Mouse (Mus musculus): Measurements from ENCODE around the gene Mmrn1. TPM values are rescaled to one million over a fixed set of nuclear protein-coding genes. Genes with fewer than 3 reads are reported as not detected.
A peak's percentile ranks its signal among the peaks of the same experiment; 100 is the strongest.
"Not testable (repeated sequence)": the region's sequence is repeated elsewhere in the genome, so short reads cannot be mapped to it uniquely, and the experiment has no call there.

Mmrn1 gene
- not detected for total RNA-seq (2022)

DNA sequence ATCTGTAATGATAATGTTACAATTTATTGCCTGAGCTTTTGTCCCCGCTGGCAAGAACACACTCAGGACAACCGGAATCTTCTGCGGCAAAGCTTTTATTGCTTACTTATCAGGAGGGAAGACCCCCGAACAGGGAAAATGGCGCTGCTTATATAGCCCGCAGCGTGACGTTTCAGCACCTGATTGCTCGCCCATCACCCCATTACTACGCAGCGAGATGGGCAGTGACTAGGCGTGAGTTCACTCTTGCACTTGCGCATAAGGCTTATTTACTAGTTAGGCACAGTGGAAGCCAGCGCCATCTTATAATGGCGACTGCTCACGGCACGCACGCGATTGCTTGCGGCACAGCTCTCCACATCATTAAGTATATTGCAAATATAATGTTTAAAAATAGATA lies at the start of gene Mmrn1:
Gene Mmrn1 (plus strand): TSS at position 301 of the 400 bp plus-strand sequence.
- DNase-seq (ENCODE audit: low spot score in 2 of 2): not testable (repeated sequence)

DNA sequence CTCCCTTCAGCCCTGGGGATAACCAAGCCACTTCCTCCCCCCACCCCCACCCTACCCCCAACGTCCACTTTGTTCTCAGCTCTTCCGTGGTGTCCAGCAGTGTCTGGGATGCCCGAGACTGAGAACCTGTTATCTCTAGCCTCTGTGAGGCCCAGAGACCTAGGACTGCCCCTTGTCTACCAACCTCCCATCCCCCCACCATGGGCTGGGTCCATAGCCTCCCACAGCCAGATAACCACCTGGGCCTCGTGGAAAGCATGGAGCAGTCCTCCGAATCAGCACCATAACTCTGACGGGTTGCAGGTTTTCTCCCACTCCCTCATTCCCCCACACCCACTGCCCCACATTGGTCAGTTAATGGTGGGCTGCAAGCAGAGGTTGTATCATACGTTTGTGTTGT lies 44.4 kb upstream of the Mmrn1 start:
- DNase-seq (ENCODE audit: low spot score in 2 of 2): no peak

DNA sequence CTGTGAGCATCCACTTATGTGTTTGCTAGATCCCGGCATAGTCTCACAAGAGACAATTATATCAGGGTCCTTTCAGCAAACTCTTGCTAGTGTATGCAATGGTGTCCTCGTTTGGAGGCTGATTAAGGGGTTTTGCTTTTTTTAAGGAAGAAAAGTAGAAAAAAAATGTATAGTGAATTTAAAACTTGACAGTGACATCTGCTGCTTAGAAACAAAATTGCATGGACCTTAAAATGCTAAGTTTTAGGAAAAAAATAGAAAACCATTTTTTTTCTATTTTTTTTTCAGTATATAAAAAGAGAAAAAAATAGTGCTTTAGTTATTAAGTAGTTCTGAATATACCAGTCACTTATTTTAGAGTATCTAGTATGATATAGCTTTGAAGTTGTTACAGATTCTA lies 43.2 kb upstream of the Mmrn1 start:
- DNase-seq (ENCODE audit: low spot score in 2 of 2): no peak

DNA sequence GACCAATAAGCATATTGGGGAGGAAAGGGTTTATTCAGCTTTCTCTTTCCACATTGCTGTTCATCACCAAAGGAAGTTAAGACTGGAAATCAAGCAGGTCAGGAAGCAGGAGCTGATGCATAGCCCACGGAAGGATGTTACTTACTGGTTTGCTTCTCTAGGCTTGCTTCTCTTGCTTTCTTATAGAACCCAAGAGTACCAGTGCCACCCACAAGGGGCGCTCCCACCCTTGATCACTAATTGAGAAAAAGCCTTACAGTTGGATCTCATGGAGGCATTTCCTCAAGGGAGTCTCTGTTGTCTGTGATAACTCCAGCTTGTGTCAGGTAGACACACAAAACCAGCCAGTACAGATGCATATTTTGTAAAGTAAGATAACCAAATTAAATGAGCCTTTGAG lies 17.5 kb upstream of the Mmrn1 start:
- no peak for DNase-seq (ENCODE audit: low spot score in 2 of 2)

DNA sequence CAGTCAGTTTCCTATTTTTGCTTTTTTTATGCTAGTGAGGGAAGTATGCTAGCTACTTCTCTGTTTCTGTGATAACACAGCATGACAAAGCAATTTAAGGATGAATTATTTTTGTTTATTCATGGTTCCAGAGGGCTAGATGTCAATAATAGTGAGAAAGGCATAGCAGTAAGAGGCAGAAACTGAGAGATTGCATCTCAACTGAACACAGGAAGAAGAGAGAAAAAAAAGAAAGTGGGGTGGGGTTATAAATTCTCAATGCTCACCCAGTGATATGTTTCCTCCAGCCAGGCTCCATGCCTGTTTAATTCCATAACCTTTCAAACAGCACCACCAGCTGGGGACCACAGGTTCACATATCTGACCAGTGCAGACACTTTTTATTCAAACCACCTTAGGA lies 6.6 kb downstream of the Mmrn1 start:
- DNase-seq (ENCODE audit: low spot score in 2 of 2): no peak

DNA sequence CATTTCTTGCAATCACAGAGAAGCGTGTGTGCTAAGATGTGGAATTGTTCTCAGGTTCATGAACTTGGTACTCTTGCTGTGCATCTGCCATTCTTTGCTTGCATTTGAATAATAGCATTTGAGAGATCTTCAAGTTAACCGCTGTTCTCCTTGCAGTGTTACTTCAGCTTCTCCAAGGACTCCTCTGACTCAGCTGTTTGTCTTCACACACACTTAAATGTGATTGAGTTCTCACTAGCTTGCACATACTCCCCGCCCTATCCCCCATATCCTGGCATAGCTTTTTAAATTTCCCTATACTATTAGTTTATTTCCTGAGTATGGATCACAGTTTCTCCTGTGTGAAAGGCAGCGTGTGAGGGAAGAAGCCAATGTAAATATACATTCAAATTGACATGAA lies 10.1 kb downstream of the Mmrn1 start:
- no peak for DNase-seq (ENCODE audit: low spot score in 2 of 2)

DNA sequence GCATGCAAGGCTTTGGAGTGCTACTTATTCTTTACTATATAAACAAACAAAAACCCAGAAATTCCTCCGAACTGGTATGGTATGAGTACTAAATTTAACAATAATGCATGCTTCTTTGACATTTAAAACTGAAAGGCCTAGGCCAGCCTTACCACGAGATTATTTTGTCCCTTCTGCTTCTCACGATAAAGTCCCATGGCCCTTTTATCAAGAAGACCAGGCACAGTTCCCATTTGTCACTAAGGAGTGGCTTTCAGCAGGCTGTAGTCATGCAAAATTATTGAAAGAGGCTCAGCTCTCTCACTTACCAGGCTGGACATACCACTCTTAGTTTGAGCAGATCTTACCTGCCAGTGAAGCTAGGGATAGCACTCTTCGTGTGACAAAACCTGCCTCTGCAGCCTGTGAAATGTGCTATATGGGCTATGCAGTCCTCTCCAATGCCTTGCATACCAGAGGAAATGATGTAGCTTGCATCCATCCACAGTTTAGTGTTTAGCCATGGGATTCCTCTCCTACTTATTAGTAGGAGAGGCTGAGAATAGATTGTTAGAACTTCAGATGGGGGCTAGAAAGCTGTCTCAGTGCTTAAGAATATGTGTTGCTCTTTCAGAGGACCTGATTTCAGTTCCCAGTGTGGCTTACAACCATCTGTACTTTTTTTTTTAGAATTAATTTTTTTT lies 10.8 kb downstream of the Mmrn1 start:
- DNase-seq (ENCODE audit: low spot score in 2 of 2): no peak

DNA sequence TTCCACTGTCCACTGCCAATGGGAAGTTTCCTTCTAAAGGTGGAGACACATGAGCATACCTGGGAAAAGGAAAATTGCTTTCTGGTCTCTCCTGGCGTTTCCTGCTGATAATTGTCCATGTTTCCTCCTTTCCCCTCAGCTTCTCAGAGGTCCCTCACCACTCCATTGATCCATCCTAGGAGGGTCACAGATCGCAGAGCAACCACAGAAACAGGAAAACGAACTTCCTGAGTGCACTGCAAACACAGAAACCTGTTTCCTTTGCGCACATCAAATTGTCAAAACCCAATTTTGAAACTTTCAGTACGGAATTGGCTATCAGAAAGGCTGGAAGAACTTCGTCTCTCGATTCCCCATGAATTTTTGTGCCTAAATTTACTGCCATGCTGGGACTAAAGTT lies 19.4 kb downstream of the Mmrn1 start:
- no peak for DNase-seq (ENCODE audit: low spot score in 2 of 2)

DNA sequence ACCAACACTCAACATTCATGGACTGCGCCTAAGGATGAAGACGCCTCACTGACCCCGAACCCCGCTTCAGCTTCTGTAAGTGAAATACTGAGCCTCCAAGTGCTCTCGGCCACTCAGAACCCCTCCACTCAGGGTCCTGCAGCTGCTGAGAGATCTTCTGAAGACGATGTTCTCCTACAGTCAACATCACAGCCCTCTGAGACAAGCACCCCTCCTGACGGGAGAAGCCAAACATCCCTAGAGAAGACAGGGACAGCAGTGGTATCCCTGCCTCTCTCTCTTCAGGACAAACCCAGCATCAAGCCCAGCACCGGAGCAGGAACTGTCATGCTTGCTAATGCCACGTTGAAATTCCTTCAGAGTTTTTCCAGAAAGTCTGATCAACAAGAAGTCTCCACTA lies 19.8 kb downstream of the Mmrn1 start:
- DNase-seq (ENCODE audit: low spot score in 2 of 2): no peak

DNA sequence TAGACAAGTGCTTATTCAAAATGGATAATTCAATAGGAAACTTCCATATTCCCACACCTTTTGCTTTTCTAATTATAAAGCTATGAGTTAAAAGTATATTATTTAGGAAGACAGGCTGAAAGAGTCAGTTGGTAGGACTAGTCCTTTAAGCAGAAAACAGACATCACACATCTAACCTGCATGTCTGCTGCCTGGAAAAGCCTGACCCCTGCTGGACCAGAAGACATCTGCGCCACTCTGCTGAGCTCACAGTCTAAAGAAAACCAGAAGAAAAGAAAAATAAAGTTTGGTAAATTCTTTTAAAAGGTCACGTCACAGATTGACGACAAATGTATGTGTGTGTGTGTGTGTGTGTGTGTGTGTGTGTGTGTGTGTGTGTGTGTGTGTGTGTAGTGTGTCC lies 25.6 kb downstream of the Mmrn1 start:
- peak in 1 of 2 experiments; percentile 5 for DNase-seq (ENCODE audit: low spot score in 2 of 2)

DNA sequence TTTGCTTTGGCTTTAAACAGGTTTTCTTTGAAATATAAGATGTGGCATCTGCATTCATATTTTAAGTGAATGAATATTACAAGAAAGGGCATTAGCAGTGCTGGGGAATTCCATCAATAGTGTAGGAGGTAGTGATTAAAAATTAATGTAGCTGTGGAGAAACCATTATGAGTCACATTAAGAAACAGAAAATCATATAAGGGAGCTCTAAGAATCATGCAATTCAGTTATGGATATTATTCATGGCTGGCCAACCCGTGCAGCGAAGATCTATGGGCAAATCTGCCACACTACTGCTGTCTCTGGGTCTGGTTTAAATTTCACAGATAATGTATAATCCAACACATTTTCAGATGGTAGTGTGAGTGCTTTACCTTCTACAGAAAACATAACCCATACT lies 36.5 kb downstream of the Mmrn1 start:
- no peak for DNase-seq (ENCODE audit: low spot score in 2 of 2)

DNA sequence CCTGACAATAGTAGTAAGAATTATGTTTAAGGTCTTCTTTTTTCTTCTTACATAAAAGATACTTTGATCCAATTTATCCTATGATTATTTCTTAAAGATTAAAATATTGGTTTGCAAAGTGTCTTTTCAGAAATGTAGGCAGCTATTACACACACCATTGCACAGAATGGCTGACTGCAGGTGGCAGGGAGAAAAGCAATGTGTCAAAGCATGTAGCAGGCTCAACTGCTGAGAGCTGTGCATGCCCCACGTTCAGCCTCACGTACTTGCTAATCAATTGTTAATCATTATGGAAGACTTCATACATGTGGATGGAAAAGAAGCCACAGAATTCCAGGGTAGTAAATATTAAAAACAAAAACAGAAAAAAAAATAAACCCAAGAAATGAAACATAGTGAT lies 37.1 kb downstream of the Mmrn1 start:
- DNase-seq (ENCODE audit: low spot score in 2 of 2): no peak

DNA sequence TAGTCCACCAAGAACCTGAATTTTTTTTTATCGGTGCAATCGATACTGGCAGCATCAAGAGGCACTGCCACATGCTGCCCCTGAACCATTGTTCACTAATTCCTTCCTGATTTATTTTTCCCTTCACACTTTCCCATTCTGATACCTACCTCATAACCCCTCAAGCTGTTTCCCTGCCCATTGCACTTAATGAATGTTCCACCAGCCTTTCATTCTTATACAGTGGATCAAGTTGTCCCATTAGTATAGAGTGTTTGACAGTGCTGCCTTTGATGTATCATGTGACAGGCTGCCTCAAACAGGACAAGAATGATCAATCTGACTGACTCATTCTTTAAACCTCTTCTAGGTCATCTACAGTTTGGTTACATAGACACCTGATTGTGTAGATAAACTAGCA lies 37.9 kb downstream of the Mmrn1 start:
- DNase-seq (ENCODE audit: low spot score in 2 of 2): no peak

DNA sequence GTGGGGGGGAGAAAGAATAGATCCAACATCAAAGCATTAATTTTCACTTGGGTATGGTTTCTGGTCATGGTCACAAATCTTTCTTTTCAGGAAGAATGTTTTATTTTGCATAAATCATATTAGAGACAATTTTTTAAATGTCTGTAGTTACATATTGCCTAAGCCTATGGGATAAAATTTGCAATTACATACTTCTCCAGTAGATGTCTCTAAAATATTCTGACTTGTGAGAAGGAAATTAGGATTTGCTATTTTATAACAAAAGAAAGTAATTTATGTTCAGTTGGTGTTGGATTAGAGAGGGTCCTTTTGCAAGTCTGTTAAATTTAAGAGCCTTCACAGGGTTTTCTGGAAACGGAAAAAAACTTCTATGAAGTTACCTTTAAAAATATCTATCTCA lies 39.0 kb downstream of the Mmrn1 start:
- DNase-seq (ENCODE audit: low spot score in 2 of 2): no peak

DNA sequence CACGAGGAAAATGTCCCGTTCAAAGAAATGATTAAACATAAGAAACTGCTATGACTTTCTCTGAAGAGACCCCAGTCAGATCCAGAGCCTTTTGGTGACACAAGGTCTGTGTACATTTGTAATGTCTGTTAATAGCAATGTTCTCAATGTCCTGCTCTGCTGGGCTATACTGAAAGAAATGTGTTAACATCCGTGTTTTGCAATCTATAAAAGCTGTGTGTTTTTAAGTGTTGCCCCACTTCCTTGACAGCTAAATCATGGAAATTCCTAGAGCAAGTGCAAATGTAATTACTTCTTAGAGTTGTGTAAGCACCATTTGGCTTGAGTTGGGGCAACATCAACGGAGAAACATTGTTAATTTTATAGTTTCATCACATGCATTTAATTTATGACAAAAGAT lies 42.2 kb downstream of the Mmrn1 start:
- DNase-seq (ENCODE audit: low spot score in 2 of 2): no peak

DNA sequence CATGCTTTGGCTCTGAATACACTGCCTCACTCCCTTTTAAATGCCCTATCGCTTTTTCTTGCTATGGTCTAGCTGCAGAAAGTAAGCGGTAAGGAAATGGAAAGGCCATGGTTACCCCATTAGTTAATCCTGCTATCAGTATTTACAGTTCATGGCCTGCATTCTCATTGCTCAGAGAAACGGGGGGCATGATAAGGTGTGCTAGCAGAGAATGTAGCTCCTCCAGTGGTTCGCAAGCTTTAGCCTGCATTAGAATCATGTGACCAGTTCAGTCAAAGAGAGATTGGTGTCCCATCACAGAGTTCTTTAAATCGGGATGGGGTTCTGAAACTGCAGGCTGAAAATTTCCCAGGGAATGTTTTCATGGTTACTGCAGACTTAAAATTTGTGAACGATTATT lies 44.6 kb downstream of the Mmrn1 start:
- no peak for DNase-seq (ENCODE audit: low spot score in 2 of 2)

DNA sequence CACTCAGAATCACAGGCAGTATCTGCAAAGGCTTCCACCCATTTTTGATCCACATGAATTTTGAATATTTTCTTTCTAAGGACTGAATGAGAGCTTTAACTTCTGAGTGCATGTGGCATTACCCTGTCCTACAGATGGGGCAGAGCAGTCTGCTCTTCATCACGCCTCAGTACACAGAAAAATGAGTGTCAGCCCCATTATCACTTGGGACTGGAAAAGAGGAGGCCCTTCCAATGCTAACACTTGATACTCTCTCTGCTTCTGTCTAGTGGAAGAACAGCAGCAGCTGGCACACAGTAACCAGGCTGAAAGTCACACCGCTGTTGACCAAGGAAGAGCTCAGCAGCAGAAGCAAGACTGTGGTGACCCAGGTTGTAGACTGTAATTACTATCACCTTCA lies 46.0 kb downstream of the Mmrn1 start:
- no peak for DNase-seq (ENCODE audit: low spot score in 2 of 2)

DNA sequence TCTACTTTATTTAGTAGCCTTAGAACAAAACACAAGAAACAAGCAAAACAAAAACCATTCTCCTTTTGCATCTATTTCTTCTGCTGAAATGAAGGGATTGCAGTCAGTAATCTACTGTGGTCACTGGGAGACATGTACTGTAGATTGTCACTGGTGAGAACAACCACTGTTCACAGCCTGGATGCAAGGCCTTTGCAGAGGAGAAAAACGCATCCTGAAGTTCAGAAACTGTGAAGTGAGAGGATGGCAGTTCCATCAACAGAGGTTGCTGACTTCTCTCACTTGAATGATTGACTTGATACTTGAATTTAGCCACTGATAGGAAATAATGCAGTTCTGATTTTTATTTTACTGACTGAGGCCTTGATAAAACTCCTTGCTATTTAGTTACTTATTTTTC lies 53.8 kb downstream of the Mmrn1 start:
- no peak for DNase-seq (ENCODE audit: low spot score in 2 of 2)

DNA sequence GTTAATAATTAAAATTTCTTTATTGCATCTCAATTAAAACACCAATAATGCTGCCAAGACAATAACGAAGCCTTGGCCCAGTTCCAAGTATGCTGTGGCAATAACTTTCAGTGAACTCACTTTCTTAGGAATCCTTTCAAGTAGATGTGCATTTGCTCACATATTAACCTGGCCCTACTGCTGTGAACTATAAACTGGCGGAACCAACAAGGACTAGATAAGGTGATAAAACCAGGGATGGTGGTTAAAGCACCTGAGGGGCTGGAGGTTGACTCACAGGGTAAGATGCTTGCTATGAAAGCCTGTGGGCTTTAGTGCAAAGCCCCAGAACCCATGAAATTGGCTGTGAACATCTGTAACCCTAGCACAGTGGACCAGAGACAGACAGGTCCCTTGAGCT lies 54.3 kb downstream of the Mmrn1 start:
- no peak for DNase-seq (ENCODE audit: low spot score in 2 of 2)

DNA sequence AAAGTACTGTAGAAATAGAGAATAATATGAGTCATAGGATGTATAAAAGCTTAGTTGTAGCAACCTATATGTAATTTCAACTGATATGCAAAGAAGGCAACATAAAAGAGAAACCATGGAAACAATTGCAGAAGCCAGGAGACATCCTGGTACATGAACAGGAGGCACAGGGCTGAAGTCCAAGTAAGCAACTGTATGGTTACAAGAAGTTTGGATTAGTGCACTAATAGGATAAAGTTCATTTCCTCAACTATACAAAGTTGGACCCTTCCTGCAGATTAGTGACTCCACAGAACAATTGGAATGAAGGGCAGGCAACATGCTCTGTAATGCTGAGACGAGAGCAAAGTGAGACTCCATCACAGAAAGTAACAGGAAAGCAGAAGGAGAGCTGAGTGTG lies 59.6 kb downstream of the Mmrn1 start:
- no peak for DNase-seq (ENCODE audit: low spot score in 2 of 2)

DNA sequence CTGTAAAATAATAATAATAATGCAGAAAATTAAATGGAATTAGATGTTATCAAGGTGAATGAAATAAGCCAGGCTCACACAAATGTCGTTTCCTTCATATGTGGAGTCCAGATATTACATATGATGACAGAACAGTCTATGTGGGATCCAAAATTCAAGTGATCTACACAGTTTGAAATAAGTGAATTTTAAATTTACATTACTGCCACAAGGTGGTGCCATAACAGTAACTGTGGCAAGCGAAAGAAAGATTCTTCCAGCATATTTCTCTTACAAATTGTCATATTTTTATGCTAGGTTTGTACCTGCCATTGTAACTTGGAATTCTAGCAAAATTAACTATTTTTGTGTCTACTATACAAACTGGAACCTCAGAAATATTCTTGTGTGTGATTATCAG lies 61.1 kb downstream of the Mmrn1 start:
- DNase-seq (ENCODE audit: low spot score in 2 of 2): no peak

DNA sequence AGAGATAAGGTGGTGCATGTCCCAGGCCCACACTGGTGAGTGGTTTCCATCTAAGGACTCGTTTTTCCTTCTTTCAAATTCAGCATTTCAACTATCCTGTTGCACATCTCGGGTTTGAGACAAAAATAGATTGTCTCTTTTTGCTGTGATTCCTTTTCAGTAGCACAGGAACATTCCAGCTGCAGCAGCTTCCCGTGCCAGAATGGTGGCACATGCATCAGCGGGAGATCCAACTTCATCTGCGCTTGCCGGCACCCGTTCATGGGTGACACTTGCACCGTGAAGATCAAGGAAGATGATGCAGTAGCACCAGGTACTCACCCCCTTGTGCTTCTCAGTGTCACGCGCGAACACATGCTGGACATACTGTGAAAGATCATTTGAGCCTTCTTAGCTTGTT lies 62.1 kb downstream of the Mmrn1 start:
- no peak for DNase-seq (ENCODE audit: low spot score in 2 of 2)

DNA sequence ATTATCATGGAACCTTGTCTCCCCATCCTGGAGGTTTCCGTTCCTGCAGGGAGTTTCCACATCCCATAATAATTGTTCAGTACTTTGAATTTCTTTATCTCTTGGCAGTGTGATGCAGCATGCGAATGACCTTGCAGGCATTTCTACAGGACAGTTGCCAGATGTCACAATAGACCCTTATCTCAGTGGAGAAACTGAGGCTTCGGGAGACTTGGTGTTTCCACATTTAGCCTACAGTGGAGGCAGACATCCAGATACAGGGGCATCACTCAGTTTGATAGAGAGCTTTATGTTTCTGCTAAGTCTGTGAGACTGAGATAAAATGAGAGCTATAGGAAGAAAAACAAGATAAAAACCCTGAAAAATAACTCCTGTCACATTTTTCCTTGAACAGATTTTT lies 63.0 kb downstream of the Mmrn1 start:
- no peak for DNase-seq (ENCODE audit: low spot score in 2 of 2)

DNA sequence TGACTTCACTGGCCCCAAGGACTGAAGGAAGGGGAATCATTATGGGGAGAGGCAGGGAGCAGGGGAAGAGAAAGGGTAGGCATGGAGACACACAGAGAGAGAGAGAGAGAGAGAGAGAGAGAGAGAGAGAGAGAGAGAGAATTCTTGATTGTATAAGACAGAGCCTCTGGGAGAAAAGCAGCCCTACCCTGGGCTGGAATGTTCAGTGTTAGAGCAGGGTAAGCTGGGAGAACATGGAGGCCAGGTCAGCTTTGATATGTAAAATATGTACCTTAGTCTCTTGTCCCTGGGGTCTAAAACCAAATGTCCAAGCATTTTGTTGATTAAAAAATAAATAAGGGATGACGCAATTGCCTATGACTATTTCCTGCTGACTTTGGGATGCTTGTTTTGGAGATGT lies 67.6 kb downstream of the Mmrn1 start:
- DNase-seq (ENCODE audit: low spot score in 2 of 2): no peak
